Mouse (Mus musculus) midbrain, embryonic 13.5 days (tissue): ENCODE data around the gene Pon1. TPM values are rescaled to one million over a fixed set of nuclear protein-coding genes. Genes with fewer than 3 reads are reported as not detected.

Experiments used
- ATAC-seq: fragments of 200-750 bp; cut with Nextera tagmentation; 2 replicates; pipeline ENCODE4 v1.8.0; 2017; ENCODE audit warnings: mild to moderate bottlenecking, moderate TSS enrichment, moderate library complexity
- H3K27ac ChIP-seq: fragments of 300-500 bp; sonication (generic); 2 replicates; pipeline ENCODE4 v1.5.1; 2015; ENCODE audit warnings: inconsistent platforms, mild to moderate bottlenecking, moderate library complexity
- H3K27me3 ChIP-seq: fragments of 300-500 bp; sonication (generic); 2 replicates; pipeline ENCODE4 v1.6.1; 2015; ENCODE audit warnings: mild to moderate bottlenecking, inconsistent platforms
- H3K36me3 ChIP-seq: fragments of 300-500 bp; sonication (generic); 2 replicates; pipeline ENCODE4 v1.6.1; 2015; ENCODE audit warnings: mild to moderate bottlenecking, inconsistent platforms
- H3K4me1 ChIP-seq: fragments of 300-500 bp; sonication (generic); replicated peaks from 2 replicates; pipeline ENCODE4 v1.6.1; 2015; ENCODE audit warnings: inconsistent platforms
- H3K4me2 ChIP-seq: fragments of 300-500 bp; sonication (generic); replicated peaks from 2 replicates; pipeline ENCODE4 v1.6.1; 2015; ENCODE audit warnings: moderate library complexity, mild to moderate bottlenecking, inconsistent platforms
- H3K4me3 ChIP-seq: fragments of 300-500 bp; sonication (generic); replicated peaks from 2 replicates; pipeline ENCODE4 v1.5.1; 2015; ENCODE audit warnings: mild to moderate bottlenecking, inconsistent platforms
- H3K9ac ChIP-seq: fragments of 300-500 bp; sonication (generic); replicated peaks from 2 replicates; pipeline ENCODE4 v1.6.1; 2015; ENCODE audit warnings: mild to moderate bottlenecking, inconsistent platforms
- H3K9me3 ChIP-seq: fragments of 300-500 bp; sonication (generic); 2 replicates; pipeline ENCODE4 v1.6.1; 2016; ENCODE audit warnings: mild to moderate bottlenecking, inconsistent platforms
- WGBS: fragments of 180-500 bp; shearing (Covaris S2); methylation state at CpG from one replicate; pipeline ENCODE4 v1.1.7; 2015; 5-methylcytosine and 5-hydroxymethylcytosine counted together
- polyA plus RNA-seq: library from polyadenylated mRNA; unstranded; fragments of >200 nt; fragmentation: Nextera tagmentation; extraction: Ambion mirVana; gene quantifications from 2 replicates; pipeline ENCODE4 v1.2.1, GENCODE M21; 2015

Pon1 gene
- polyA plus RNA-seq, 1 experiment from 2014 or later, result 0.38 TPM

DNA sequence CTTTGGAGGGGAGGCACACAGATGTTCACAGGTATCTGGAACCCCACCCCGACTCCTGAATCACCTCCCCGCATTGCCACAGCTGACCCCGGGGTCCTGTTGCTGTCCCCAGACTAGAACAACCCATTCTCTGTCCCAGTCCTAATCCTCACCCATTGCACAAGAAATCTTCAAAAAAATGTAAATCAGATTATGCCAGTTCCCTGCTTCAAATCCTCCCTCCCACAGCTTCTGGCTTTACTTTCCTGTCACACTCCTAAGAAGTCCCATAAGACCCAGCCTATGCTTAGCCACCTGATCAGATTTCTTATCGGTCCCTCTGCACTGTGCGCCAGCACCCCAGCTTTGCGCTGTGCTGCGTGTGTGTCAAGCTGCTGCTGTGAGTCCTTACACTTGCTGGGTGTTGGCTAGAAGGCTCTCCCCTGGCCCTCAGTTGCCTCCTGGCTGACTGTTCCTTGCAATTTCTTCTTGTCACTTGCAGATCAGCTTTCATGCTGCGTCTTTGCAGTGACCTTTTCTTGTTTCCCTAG is 5.7 kb upstream of the Pon1 start:
- H3K9me3 ChIP-seq, result no peaks in the 10 kb centered on the region
- 84% methylated on average over 8 of the region's 8 CpGs for WGBS

DNA sequence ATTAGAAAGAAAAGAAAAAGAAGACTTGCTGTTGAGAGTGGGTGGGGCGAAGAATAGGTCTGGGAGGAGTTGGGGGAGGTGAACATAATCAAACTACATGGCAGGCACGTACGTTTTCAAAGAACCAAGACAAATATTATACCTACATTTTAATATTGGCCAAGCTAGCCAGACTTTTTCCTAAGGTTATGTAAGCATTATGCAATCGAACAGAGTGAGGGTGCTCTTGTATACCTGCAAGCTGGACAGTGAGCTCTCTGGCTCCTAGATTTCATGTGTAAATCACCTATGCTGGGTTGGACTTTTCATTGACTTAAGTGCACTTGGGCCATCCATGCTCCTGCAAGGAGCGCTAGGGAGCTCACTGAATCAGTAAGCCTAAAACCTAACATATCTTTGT is 4.8 kb upstream of the Pon1 start:
- Histone ChIP-seq H3K9ac (no peak overlapping the region), H3K9me3 (no peaks in the 10 kb centered on the region)
- no peak for ATAC-seq

More for the DNA sequence above, 5.7 kb upstream of the Pon1 start:
- Histone ChIP-seq H3K4me3 (no peak overlapping the region), H3K4me1 (no peaks in the 10 kb centered on the region), H3K27ac (no peak overlapping the region), H3K36me3 (no peaks in the 10 kb centered on the region), H3K27me3 (no peaks in the 10 kb centered on the region), H3K9ac (no peak overlapping the region), H3K4me2 (no peak overlapping the region)
- ATAC-seq, result no peak

DNA sequence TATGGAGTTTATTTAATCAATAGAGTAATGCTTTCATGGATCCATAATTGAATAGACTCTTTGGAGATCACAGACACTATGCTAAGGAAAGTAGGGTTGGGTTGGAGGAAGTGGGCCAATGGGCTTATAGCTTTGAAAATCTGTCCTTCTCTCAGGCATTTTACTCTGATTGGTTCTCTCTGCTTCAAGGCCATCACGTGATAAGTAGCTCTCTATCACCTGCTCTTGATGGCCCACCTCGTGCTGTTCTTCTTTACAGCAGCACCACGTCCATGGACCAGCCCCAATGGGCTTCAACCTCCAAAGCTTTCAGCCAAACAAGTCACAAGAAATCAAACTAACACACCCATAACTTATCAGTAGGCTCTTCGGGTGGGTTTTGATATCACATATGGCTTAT is 3.0 kb downstream of the Pon1 start:
- Histone ChIP-seq H3K36me3 (no peaks in the 10 kb centered on the region), H3K27ac (no peak overlapping the region), H3K9ac (no peak overlapping the region), H3K4me1 (peaks cover 8% of the 10 kb centered on the region; the same call in 1 of the 2 replicates), H3K27me3 (no peaks in the 10 kb centered on the region), H3K4me2 (no peak overlapping the region), H3K9me3 (no peaks in the 10 kb centered on the region), H3K4me3 (no peak overlapping the region)
- 90% methylated on average over 4 of the region's 4 CpGs for WGBS
- no peak for ATAC-seq

More for the DNA sequence above, 4.8 kb upstream of the Pon1 start:
- no peak overlapping the region for H3K27ac ChIP-seq
- H3K4me3 ChIP-seq, result no peak overlapping the region
- H3K27me3 ChIP-seq, result no peaks in the 10 kb centered on the region
- no peaks in the 10 kb centered on the region for H3K36me3 ChIP-seq
- peaks cover 6% of the 10 kb centered on the region; the same call in 1 of the 2 replicates for H3K4me1 ChIP-seq
- H3K4me2 ChIP-seq, result no peak overlapping the region
- whole genome bisulfite sequencing, result 91% methylated on average over 5 of the region's 5 CpGs

DNA sequence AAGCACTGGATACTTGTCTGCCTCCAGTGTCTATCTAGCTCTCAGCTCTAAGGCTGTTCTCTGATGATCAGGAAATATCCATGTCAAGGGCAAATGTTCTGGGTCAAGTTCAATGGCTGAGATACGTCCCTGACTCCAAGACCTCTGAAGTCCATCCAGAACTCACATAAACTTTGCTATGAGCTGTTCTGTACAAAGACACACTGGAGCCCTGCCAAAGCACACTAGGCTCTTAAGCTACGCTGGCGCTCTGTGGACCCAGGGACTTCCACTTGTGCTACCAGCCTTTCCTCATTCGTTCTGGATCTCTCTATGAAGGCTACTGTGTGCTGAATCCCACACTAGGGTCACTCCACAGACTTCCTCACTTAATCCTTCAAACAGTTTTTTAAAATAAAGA is 4.2 kb downstream of the Pon1 start:
- H3K4me2 ChIP-seq, result no peak overlapping the region

DNA sequence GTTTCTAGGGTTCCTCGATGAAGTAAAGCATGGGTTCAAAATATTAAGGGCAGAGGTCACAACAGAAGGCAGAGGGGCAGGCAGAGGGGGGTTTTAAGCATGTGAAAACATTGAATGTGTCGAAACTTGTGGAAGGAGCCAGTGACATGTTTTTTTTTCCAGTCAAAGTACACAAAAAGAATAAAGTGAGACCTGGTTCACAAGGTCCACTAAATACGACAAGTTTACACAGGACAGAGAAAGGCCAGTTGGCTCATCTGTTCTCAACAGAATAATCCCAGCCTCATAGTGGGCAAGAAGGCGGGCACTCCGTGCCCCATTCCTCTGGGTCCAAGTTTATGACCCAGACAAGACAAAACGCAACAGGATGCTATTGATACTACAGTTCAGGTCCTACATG is 4.8 kb downstream of the Pon1 start:
- ATAC-seq, result no peak
- 77% methylated on average over 6 of the region's 6 CpGs for WGBS
- H3K4me1 ChIP-seq, result peaks cover 5% of the 10 kb centered on the region; the same call in 1 of the 2 replicates

More for the DNA sequence above, 4.2 kb downstream of the Pon1 start:
- H3K27ac ChIP-seq, result no peak overlapping the region
- no peak overlapping the region for H3K4me3 ChIP-seq
- H3K4me1 ChIP-seq, result peaks cover 8% of the 10 kb centered on the region; the same call in 1 of the 2 replicates
- no peaks in the 10 kb centered on the region for H3K27me3 ChIP-seq
- no peaks in the 10 kb centered on the region for H3K9me3 ChIP-seq
- no peak for ATAC-seq
- H3K9ac ChIP-seq, result no peak overlapping the region
- 85% methylated on average over 4 of the region's 4 CpGs for WGBS
- no peaks in the 10 kb centered on the region for H3K36me3 ChIP-seq

GRCm38 (mm10) chr6:5188036-5188435 is 5.7 kb downstream of the Pon1 start:
- 87% methylated on average over 5 of the region's 5 CpGs for WGBS
- Histone ChIP-seq H3K27me3 (no peaks in the 10 kb centered on the region), H3K4me1 (no peaks in the 10 kb centered on the region), H3K4me3 (no peak overlapping the region), H3K9ac (no peak overlapping the region), H3K9me3 (no peaks in the 10 kb centered on the region), H3K4me2 (no peak overlapping the region), H3K27ac (no peak overlapping the region), H3K36me3 (no peaks in the 10 kb centered on the region)
- ATAC-seq, result no peak

More for the DNA sequence above, 4.8 kb downstream of the Pon1 start:
- Histone ChIP-seq H3K4me2 (no peak overlapping the region), H3K4me3 (no peak overlapping the region), H3K36me3 (no peaks in the 10 kb centered on the region), H3K9ac (no peak overlapping the region), H3K27ac (no peak overlapping the region), H3K27me3 (no peaks in the 10 kb centered on the region), H3K9me3 (no peaks in the 10 kb centered on the region)

GRCm38 (mm10) chr6:5187586-5187985 is 6.2 kb downstream of the Pon1 start:
- WGBS, result 77% methylated on average over 6 of the region's 6 CpGs
- H3K36me3 ChIP-seq, result no peaks in the 10 kb centered on the region
- H3K27me3 ChIP-seq, result no peaks in the 10 kb centered on the region
- H3K9me3 ChIP-seq, result no peaks in the 10 kb centered on the region
- no peak for ATAC-seq
- no peak overlapping the region for H3K27ac ChIP-seq
- no peak overlapping the region for H3K4me2 ChIP-seq
- H3K9ac ChIP-seq, result no peak overlapping the region
- no peaks in the 10 kb centered on the region for H3K4me1 ChIP-seq
- no peak overlapping the region for H3K4me3 ChIP-seq

DNA sequence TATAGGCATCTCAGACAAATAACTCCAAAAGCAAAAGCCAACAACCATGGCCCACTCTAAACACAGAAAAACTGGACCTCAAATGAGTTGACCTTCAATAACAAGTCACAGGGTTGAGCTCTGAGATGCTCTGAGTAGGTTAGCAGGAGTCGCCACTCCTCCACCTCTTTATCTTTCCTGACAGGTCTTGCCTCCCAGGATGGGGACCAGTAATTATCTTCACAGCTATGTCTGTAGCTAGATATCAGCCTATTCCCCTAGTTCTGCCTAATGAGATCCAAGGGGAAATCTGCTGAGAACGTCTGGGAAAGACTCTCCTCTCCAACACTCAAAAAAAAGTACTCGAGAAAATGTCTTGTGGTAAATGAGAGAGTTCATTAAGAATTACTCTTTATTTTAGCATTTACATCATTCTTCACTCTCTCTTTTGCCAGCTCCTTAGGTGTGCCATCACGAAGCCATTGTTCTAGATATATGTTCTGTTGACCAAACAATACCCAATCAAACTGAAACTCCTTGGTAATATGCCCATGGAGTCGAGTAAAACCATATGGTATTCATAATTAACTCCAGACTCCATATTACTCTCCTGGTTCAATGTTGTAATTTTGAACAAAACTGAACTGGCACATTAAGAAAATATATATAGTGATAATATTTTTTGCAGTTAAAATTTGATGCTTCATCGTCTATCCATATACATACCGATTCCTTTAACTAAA is 7.4 kb downstream of the Pon1 start:
- Histone ChIP-seq H3K27ac (no peak overlapping the region), H3K36me3 (no peaks in the 10 kb centered on the region), H3K4me3 (no peak overlapping the region), H3K4me1 (no peaks in the 10 kb centered on the region), H3K9me3 (no peaks in the 10 kb centered on the region), H3K27me3 (no peaks in the 10 kb centered on the region), H3K9ac (no peak overlapping the region), H3K4me2 (no peak overlapping the region)
- ATAC-seq, result no peak
- WGBS, result 81% methylated on average over 7 of the region's 7 CpGs

DNA sequence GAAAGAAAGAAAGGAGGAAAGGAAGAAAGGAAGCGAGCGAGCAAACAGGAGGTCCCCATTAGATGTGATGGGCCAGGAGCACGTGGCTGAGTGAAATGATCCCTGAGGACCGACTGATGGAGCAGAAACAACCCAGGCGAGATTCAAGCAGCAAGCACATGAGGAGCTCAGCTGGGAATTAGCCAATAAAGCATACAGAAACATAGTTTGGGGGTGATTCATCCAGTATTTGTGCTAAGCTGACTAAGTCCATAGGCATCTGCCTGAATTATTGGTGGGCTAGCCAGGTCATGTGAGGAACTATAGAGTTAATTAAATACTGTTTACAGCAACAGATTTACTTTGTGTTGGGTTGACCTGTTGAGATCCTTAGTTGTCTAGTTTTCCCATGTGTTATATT is 13.1 kb downstream of the Pon1 start:
- Histone ChIP-seq H3K9me3 (no peaks in the 10 kb centered on the region), H3K4me3 (no peak overlapping the region), H3K27ac (no peak overlapping the region), H3K4me2 (no peak overlapping the region), H3K27me3 (no peaks in the 10 kb centered on the region), H3K36me3 (no peaks in the 10 kb centered on the region), H3K9ac (no peak overlapping the region), H3K4me1 (peaks cover 8% of the 10 kb centered on the region)
- ATAC-seq, result no peak
- WGBS, result 84% methylated on average over 5 of the region's 5 CpGs

DNA sequence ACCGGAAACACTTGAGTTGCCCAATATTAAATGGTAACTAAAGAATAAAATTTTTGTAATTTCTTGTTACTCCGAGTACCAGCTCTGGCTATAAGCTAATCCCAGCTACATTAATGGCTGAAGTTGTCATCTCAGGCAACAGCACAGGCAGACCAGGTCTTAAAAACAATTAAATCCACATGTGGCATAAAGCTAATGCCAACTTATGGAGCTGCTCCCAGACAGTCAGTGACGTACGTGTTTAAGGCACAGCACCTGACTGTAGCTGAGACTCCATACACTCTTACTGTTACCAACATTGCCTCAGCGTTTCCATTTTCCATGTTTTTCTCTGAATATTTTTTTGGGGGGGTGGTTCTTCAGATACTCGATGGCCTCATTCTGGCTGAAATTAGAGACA is 14.6 kb downstream of the Pon1 start:
- Histone ChIP-seq H3K27ac (no peak overlapping the region), H3K9ac (no peak overlapping the region)
- WGBS, result 95% methylated on average over 6 of the region's 6 CpGs

GRCm38 (mm10) chr6:5177967-5178891 is 15.5 kb downstream of the Pon1 start:
- 0 out of 2 replicates have a peak overlapping the region, but pooled peaks have one; percentile 2 for H3K9ac ChIP-seq
- no peaks in the 10 kb centered on the region for H3K9me3 ChIP-seq
- peak; percentile 79 for ATAC-seq
- H3K27ac ChIP-seq, result no peak overlapping the region
- H3K4me1 ChIP-seq, result peaks cover 8% of the 10 kb centered on the region
- peak overlapping the region; percentile 25 for H3K4me3 ChIP-seq
- no peaks in the 10 kb centered on the region for H3K27me3 ChIP-seq
- WGBS, result 38% methylated on average over 19 of the region's 19 CpGs
- peak overlapping the region; percentile 51 for H3K4me2 ChIP-seq
- no peaks in the 10 kb centered on the region for H3K36me3 ChIP-seq

More for the DNA sequence above, 14.6 kb downstream of the Pon1 start:
- Histone ChIP-seq H3K9me3 (no peaks in the 10 kb centered on the region), H3K36me3 (no peaks in the 10 kb centered on the region), H3K4me3 (no peak overlapping the region), H3K27me3 (no peaks in the 10 kb centered on the region), H3K4me2 (no peak overlapping the region), H3K4me1 (peaks cover 8% of the 10 kb centered on the region)
- ATAC-seq, result no peak
